Mouse (Mus musculus) small intestine, adult 2 months (tissue): ENCODE measurements around the gene Ccl8. TPM values are rescaled to one million over a fixed set of nuclear protein-coding genes. Genes with fewer than 3 reads are reported as not detected.

Source experiments
- H3K27ac ChIP-seq: fragments of 200-500 bp; 2 replicates; pipeline ENCODE4 v1.5.1; 2012; ENCODE audit warnings: low read depth, low read length, control low read depth, inconsistent platforms; ENCODE audit not compliant: insufficient read depth
- H3K27me3 ChIP-seq: fragments of 200-500 bp; 2 replicates; pipeline ENCODE4 v1.6.1; 2012; ENCODE audit warnings: mild to moderate bottlenecking, moderate library complexity, low read length, inconsistent platforms; ENCODE audit not compliant: control insufficient read depth, insufficient read depth
- H3K36me3 ChIP-seq: fragments of 200-500 bp; 2 replicates; pipeline ENCODE4 v1.6.1; 2012; ENCODE audit warnings: mild to moderate bottlenecking, low read length, control low read depth, inconsistent platforms; ENCODE audit not compliant: control insufficient read depth, insufficient read depth
- H3K4me1 ChIP-seq: fragments of 200-500 bp; 2 replicates; pipeline ENCODE4 v1.6.1; 2012; ENCODE audit warnings: low read length, inconsistent platforms, mixed read lengths; ENCODE audit not compliant: control insufficient read depth, insufficient read depth, insufficient read length
- H3K4me3 ChIP-seq: fragments of 200-500 bp; 2 replicates; pipeline ENCODE4 v1.5.1; 2012; ENCODE audit warnings: low read depth, mild to moderate bottlenecking, control low read depth, inconsistent platforms, low read length, moderate library complexity
- CTCF ChIP-seq: fragments of 200-500 bp; IDR thresholded peaks from 2 replicates; pipeline ENCODE4 v1.5.1; 2012; ENCODE audit warnings: low read depth, mild to moderate bottlenecking, control low read depth, inconsistent platforms, low read length, moderate library complexity, mixed read lengths; ENCODE audit not compliant: insufficient replicate concordance, insufficient read length; ENCODE audit errors: extremely low read depth
- POLR2A ChIP-seq: fragments of 200-500 bp; IDR thresholded peaks from 2 replicates; pipeline ENCODE4 v1.6.1; 2012; ENCODE audit warnings: low read depth, mild to moderate bottlenecking, control low read depth, inconsistent platforms, low read length, moderate library complexity
- WGBS: fragments of 180-500 bp; shearing (Covaris S2); methylation state at CpG from one replicate; pipeline ENCODE4 v1.1.7; 2018; 5-methylcytosine and 5-hydroxymethylcytosine counted together
- polyA plus RNA-seq: library from polyadenylated mRNA; depleted of rRNA; stranded (reverse); fragments of >200 nt; gene quantifications from 2 replicates; pipeline ENCODE4 v1.2.3, GENCODE M21; 2012; rRNA removed

The Ccl8 gene
- polyA plus RNA-seq, 1 experiment: 1.1 TPM

DNA sequence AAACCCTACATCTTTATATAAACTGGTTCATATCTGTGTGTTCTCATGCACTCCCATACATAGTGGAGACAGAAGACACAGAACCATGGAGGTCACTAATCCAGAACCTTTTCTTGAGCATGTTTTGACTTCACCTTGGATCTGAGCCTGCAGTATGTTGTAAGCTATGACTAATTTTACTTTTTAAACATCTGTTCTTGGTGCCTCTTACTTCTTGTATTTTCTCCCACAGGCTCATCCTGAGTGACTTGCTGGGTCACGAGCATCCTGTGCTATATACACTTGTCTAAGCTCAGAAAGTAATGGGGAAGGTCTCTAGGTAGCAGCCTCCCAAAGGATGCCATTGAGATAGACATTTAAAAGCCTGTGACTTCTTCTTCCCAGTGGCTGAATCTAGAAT is 18.0 kb downstream of the Ccl8 start:
- H3K27ac ChIP-seq: no peak overlapping the region
- TF ChIP-seq CTCF: no peak
- TF ChIP-seq POLR2A: no peak
- WGBS: 30% methylated on average over 1 of the region's 1 CpGs
- H3K4me1 ChIP-seq: no peaks in the 10 kb centered on the region
- no peaks in the 10 kb centered on the region for H3K27me3 ChIP-seq
- no peak overlapping the region for H3K4me3 ChIP-seq
- no peaks in the 10 kb centered on the region for H3K36me3 ChIP-seq

- H3K4me3 ChIP-seq: no peak overlapping the region
- no peaks in the 10 kb centered on the region for H3K27me3 ChIP-seq
- H3K27ac ChIP-seq: no peak overlapping the region
- no peaks in the 10 kb centered on the region for H3K36me3 ChIP-seq
- TF ChIP-seq CTCF (no peak), POLR2A (no peak)
- H3K4me1 ChIP-seq: no peaks in the 10 kb centered on the region
- 76% methylated on average over 2 of the region's 2 CpGs for whole genome bisulfite sequencing
Measured at GRCm38 (mm10) chr11:82136196-82136595, 21.2 kb downstream of the Ccl8 start.

GRCm38 (mm10) chr11:82139492-82140094 is 24.6 kb downstream of the Ccl8 start:
- no peak overlapping the region for H3K4me3 ChIP-seq
- no peaks in the 10 kb centered on the region for H3K4me1 ChIP-seq
- WGBS: 34% methylated on average over 7 of the region's 7 CpGs
- TF ChIP-seq CTCF (no peak), POLR2A (no peak)
- no peaks in the 10 kb centered on the region for H3K36me3 ChIP-seq
- H3K27me3 ChIP-seq: no peaks in the 10 kb centered on the region
- no peak overlapping the region for H3K27ac ChIP-seq

GRCm38 (mm10) chr11:82159126-82159525 is 44.1 kb downstream of the Ccl8 start:
- no peak overlapping the region for H3K27ac ChIP-seq
- H3K4me3 ChIP-seq: no peak overlapping the region
- TF ChIP-seq POLR2A (no peak), CTCF (no peak)
- no peaks in the 10 kb centered on the region for H3K36me3 ChIP-seq
- WGBS: 86% methylated on average over 2 of the region's 2 CpGs
- H3K27me3 ChIP-seq: no peaks in the 10 kb centered on the region
- no peaks in the 10 kb centered on the region for H3K4me1 ChIP-seq

DNA sequence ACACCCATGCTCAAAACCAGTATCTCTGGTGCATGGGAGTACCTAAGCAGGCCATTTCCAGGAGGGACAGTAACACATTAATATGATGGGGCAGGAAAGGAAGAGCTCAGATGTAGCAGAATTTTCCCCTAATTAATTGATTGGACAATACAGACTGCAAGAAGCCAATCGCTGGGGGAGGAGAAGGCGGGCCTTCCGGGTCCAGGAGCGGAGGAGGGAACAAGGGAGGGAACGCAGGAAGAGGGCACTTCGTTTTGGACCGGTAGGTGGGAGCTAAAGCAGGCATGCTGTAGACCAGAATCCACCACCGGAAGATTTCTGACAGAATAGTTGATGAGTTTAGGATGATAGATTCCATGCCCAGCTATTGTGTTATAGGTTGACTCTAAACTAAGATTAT is 48.3 kb downstream of the Ccl8 start:
- H3K27me3 ChIP-seq: no peaks in the 10 kb centered on the region
- H3K27ac ChIP-seq: no peak overlapping the region
- WGBS: 65% methylated on average over 8 of the region's 8 CpGs
- H3K4me1 ChIP-seq: no peaks in the 10 kb centered on the region
- TF ChIP-seq CTCF (no peak), POLR2A (no peak)
- no peak overlapping the region for H3K4me3 ChIP-seq
- H3K36me3 ChIP-seq: no peaks in the 10 kb centered on the region

Other genes starting within 250 kb of the Ccl8 start
- gene Asic2, start 146.7 kb upstream of the Ccl8 start, polyA plus RNA-seq: 0.47 and 1.4 TPM in 2 replicates
- gene Ccl2, start 79.6 kb upstream of the Ccl8 start, polyA plus RNA-seq: 1.4 and 2.0 TPM in 2 replicates
- not detected in 2 replicates for gene Gm17268, start 76.6 kb upstream of the Ccl8 start, polyA plus RNA-seq
- gene Ccl7, start 69.5 kb upstream of the Ccl8 start, polyA plus RNA-seq: 0.32 and 0.91 TPM in 2 replicates
- 12.6 and 14.8 TPM in 2 replicates for gene Ccl11, start 57.4 kb upstream of the Ccl8 start, polyA plus RNA-seq
- 0.39 and 0.89 TPM in 2 replicates for gene Ccl12, start 13.3 kb upstream of the Ccl8 start, polyA plus RNA-seq
- gene Ccl1, start 190.5 kb downstream of the Ccl8 start, polyA plus RNA-seq: 0.52 TPM in 1 of 2 replicates, not detected in the other